Mouse (Mus musculus) ES-Bruce4 (cell line): ENCODE data around the gene Hkdc1. TPM values are rescaled to one million over a fixed set of nuclear protein-coding genes. Genes with fewer than 3 reads are reported as not detected.
"Not testable (repeated sequence)": the region's sequence is repeated elsewhere in the genome, so short reads cannot be mapped to it uniquely, and the experiment has no call there.

ENCODE experiments used
- H3K27ac ChIP-seq: 2 replicates; pipeline ENCODE4 v1.5.1; 2012; ENCODE audit warnings: low read length, inconsistent platforms; ENCODE audit not compliant: insufficient read depth
- H3K27me3 ChIP-seq: 2 replicates; pipeline ENCODE4 v1.6.1; 2012; ENCODE audit warnings: mild to moderate bottlenecking, low read length, inconsistent platforms; ENCODE audit not compliant: control insufficient read depth, poor library complexity, insufficient read depth, severe bottlenecking
- H3K36me3 ChIP-seq: 2 replicates; pipeline ENCODE4 v1.6.1; 2012; ENCODE audit warnings: inconsistent platforms, mild to moderate bottlenecking, low read length, moderate library complexity; ENCODE audit not compliant: control insufficient read depth, poor library complexity, insufficient read depth, severe bottlenecking
- H3K4me1 ChIP-seq: one replicate; pipeline ENCODE4 v1.8.1; 2011; ENCODE audit warnings: low read length; ENCODE audit not compliant: control insufficient read depth, insufficient read depth
- H3K4me3 ChIP-seq: 2 replicates; pipeline ENCODE4 v1.5.1; 2011; ENCODE audit warnings: low read depth, mild to moderate bottlenecking, low read length
- H3K9ac ChIP-seq: 2 replicates; pipeline ENCODE4 v1.6.1; 2012; ENCODE audit warnings: low read depth, mild to moderate bottlenecking, inconsistent platforms; ENCODE audit not compliant: poor library complexity, severe bottlenecking
- H3K9me3 ChIP-seq: replicated peaks from 2 replicates; pipeline ENCODE4 v1.6.1; 2012; ENCODE audit warnings: mild to moderate bottlenecking, low read length, inconsistent platforms; ENCODE audit not compliant: control insufficient read depth, poor library complexity, insufficient read depth, severe bottlenecking
- CTCF ChIP-seq: IDR thresholded peaks from one replicate; pipeline ENCODE4 v1.8.1; 2011; ENCODE audit warnings: low read depth, low read length
- EP300 ChIP-seq: IDR thresholded peaks from 2 replicates; pipeline ENCODE4 v1.6.1; 2011; ENCODE audit warnings: low read depth, low read length; ENCODE audit not compliant: insufficient read depth
- POLR2A ChIP-seq: IDR thresholded peaks from one replicate; pipeline ENCODE4 v1.8.1; 2011; ENCODE audit warnings: low read length; ENCODE audit not compliant: insufficient read depth
- polyA plus RNA-seq: library from polyadenylated mRNA; stranded (reverse); fragments of >200 nt; gene quantifications from 2 replicates; pipeline ENCODE4 v1.2.4, GENCODE M21; 2011; ENCODE audit warnings: low read depth; ENCODE audit not compliant: missing spikeins, insufficient read depth, insufficient read length

Gene Hkdc1
- 0.16 TPM in 1 of 2 replicates, not detected in the other for polyA plus RNA-seq

GRCm38 (mm10) chr10:62422255-62422654 lies at the start of gene Hkdc1:
Gene Hkdc1, minus strand, starts transcription at chr10:62422491.
- H3K27me3 ChIP-seq = no peaks in the 10 kb centered on the region
- no peak for TF ChIP-seq CTCF
- no peak for TF ChIP-seq POLR2A
- TF ChIP-seq EP300 = no peak
- no peaks in the 10 kb centered on the region for H3K4me1 ChIP-seq
- 0 out of 2 replicates have a peak within 1 kb of the TSS, but pooled peaks have one; percentile 4 for H3K4me3 ChIP-seq
- H3K27ac ChIP-seq = no peak within 1 kb of the TSS
- no peaks in the 10 kb centered on the region for H3K9me3 ChIP-seq
- H3K9ac ChIP-seq = no peak within 1 kb of the TSS
- H3K36me3 ChIP-seq = no peaks in the 10 kb centered on the region

GRCm38 (mm10) chr10:62471105-62471504 lies 48.8 kb upstream of the Hkdc1 start:
- TF ChIP-seq CTCF = no peak
- TF ChIP-seq POLR2A = no peak
- TF ChIP-seq EP300 = no peak
- Histone ChIP-seq H3K4me3 (no peak overlapping the region), H3K36me3 (peaks cover 8% of the 10 kb centered on the region), H3K27me3 (no peaks in the 10 kb centered on the region), H3K27ac (no peak overlapping the region), H3K9me3 (no peaks in the 10 kb centered on the region), H3K4me1 (peaks cover 5% of the 10 kb centered on the region), H3K9ac (no peak overlapping the region)

GRCm38 (mm10) chr10:62469736-62470135 lies 47.4 kb upstream of the Hkdc1 start:
- no peak for TF ChIP-seq POLR2A
- no peak for TF ChIP-seq CTCF
- no peak for TF ChIP-seq EP300
- no peaks in the 10 kb centered on the region for H3K9me3 ChIP-seq
- no peaks in the 10 kb centered on the region for H3K4me1 ChIP-seq
- H3K36me3 ChIP-seq = peaks cover 8% of the 10 kb centered on the region
- no peak overlapping the region for H3K9ac ChIP-seq
- H3K27ac ChIP-seq = no peak overlapping the region
- no peak overlapping the region for H3K4me3 ChIP-seq
- H3K27me3 ChIP-seq = no peaks in the 10 kb centered on the region

- Histone ChIP-seq H3K27ac (no peak overlapping the region), H3K36me3 (peaks cover 23% of the 10 kb centered on the region), H3K9ac (no peak overlapping the region), H3K27me3 (no peaks in the 10 kb centered on the region), H3K4me1 (no peaks in the 10 kb centered on the region), H3K9me3 (no peaks in the 10 kb centered on the region), H3K4me3 (no peak overlapping the region)
- TF ChIP-seq POLR2A (no peak), CTCF (no peak), EP300 (no peak)
These were observed 39.0 kb upstream of the Hkdc1 start for GRCm38 (mm10) chr10:62461321-62461720.

- not testable (repeated sequence) for H3K9ac ChIP-seq, H3K4me3 ChIP-seq, H3K9me3 ChIP-seq, H3K27me3 ChIP-seq, H3K4me1 ChIP-seq
- TF ChIP-seq EP300 = 0 out of 2 replicates have a peak, but pooled peaks have one; percentile 20
- Histone ChIP-seq H3K36me3 (peaks cover 14% of the 10 kb centered on the region), H3K27ac (peak overlapping the region; percentile 34; the same call in 1 of the 2 replicates)
These were observed 29.7 kb upstream of the Hkdc1 start for GRCm38 (mm10) chr10:62452001-62452400.

- Histone ChIP-seq H3K9me3 (no peaks in the 10 kb centered on the region), H3K36me3 (peaks cover 17% of the 10 kb centered on the region), H3K27me3 (no peaks in the 10 kb centered on the region), H3K27ac (peak overlapping the region; percentile 39), H3K9ac (peak overlapping the region; percentile 81), H3K4me3 (peak overlapping the region; percentile 99), H3K4me1 (peaks cover 2% of the 10 kb centered on the region)
- TF ChIP-seq EP300 (no peak), CTCF (no peak)
These were observed 28.0 kb upstream of the Hkdc1 start for GRCm38 (mm10) chr10:62450280-62450640.
